Mouse (Mus musculus) midbrain, embryonic 15.5 days (tissue): ENCODE measurements around the gene Fbxo2. TPM values are rescaled to one million over a fixed set of nuclear protein-coding genes. Genes with fewer than 3 reads are reported as not detected.

ENCODE experiments used
- ATAC-seq: fragments of 200-750 bp; cut with Nextera tagmentation; replicated peaks from 2 replicates; pipeline ENCODE4 v1.8.0; 2017; ENCODE audit warnings: moderate TSS enrichment
- H3K27ac ChIP-seq: fragments of 300-500 bp; sonication (generic); 2 replicates; pipeline ENCODE4 v1.5.1; 2015; ENCODE audit warnings: mild to moderate bottlenecking, inconsistent platforms
- H3K27me3 ChIP-seq: fragments of 300-500 bp; sonication (generic); replicated peaks from 2 replicates; pipeline ENCODE4 v1.6.1; 2015; ENCODE audit warnings: inconsistent platforms
- H3K36me3 ChIP-seq: fragments of 300-500 bp; sonication (generic); replicated peaks from 2 replicates; pipeline ENCODE4 v1.6.1; 2015; ENCODE audit warnings: inconsistent platforms
- H3K4me1 ChIP-seq: fragments of 300-500 bp; sonication (generic); 2 replicates; pipeline ENCODE4 v1.6.1; 2015; ENCODE audit warnings: inconsistent platforms
- H3K4me2 ChIP-seq: fragments of 300-500 bp; sonication (generic); 2 replicates; pipeline ENCODE4 v1.6.1; 2015; ENCODE audit warnings: inconsistent platforms, mild to moderate bottlenecking, moderate library complexity
- H3K4me3 ChIP-seq: fragments of 300-500 bp; sonication (generic); 2 replicates; pipeline ENCODE4 v1.5.1; 2015; ENCODE audit warnings: mild to moderate bottlenecking, inconsistent platforms
- H3K9ac ChIP-seq: fragments of 300-500 bp; sonication (generic); 2 replicates; pipeline ENCODE4 v1.6.1; 2015; ENCODE audit warnings: mild to moderate bottlenecking, inconsistent platforms
- H3K9me3 ChIP-seq: fragments of 300-500 bp; sonication (generic); 2 replicates; pipeline ENCODE4 v1.6.1; 2016; ENCODE audit warnings: inconsistent platforms
- WGBS: fragments of 180-500 bp; shearing (Covaris S2); methylation state at CpG from one replicate; pipeline ENCODE4 v1.1.7; 2015; ENCODE audit warnings: mixed read lengths; 5-methylcytosine and 5-hydroxymethylcytosine counted together
- polyA plus RNA-seq: library from polyadenylated mRNA; unstranded; fragments of >200 nt; fragmentation: Nextera tagmentation; extraction: Ambion mirVana; gene quantifications from 2 replicates; pipeline ENCODE4 v1.2.1, GENCODE M21; 2015

The Fbxo2 gene
- polyA plus RNA-seq, 1 experiment from 2014 or later: 6.2 TPM

DNA sequence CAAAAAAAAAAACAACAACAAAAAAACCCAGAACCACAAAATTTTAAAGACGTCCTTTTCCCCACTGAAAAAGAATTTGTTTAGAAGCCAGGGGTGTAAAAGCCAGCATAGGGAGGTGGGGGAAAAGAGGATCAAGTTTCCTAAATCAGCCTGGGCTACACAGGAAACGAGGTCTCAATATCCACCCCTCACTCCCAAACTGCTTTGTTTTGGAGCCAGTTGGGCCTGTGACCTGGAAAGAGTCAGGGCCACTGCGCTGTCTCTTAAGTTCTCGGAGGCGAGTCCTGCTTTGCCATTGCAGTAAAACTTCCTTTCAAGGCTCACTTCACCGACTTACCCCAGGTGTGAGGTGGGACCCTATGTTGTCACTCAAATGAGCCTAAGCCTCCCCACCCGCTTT is 10.2 kb upstream of the Fbxo2 start:
- Histone ChIP-seq H3K36me3 (peaks cover 7% of the 10 kb centered on the region), H3K9me3 (no peaks in the 10 kb centered on the region), H3K4me3 (no peak overlapping the region), H3K4me1 (peaks cover 8% of the 10 kb centered on the region), H3K4me2 (no peak overlapping the region), H3K27me3 (no peaks in the 10 kb centered on the region), H3K9ac (no peak overlapping the region), H3K27ac (no peak overlapping the region)
- ATAC-seq: no peak
- WGBS: 61% methylated on average over 7 of the region's 7 CpGs

DNA sequence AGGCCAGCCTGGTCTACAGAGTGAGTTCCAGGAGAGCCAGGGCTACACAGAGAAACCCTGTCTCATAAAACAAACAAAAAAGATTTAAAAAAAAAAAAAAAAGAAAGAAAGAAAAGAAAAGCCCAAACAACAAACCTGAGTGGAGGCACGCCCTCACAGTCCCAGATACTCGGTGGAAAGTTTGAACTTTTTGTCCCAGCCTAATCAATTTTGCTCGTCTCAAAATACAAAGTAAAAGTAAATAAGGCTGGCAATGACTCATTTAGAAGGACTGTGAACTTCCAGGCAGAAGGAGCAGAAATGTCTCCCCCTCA is 9.5 kb upstream of the Fbxo2 start:
- WGBS: 50% methylated on average over 3 of the region's 3 CpGs
- Histone ChIP-seq H3K36me3 (peaks cover 11% of the 10 kb centered on the region), H3K4me1 (peaks cover 8% of the 10 kb centered on the region), H3K27ac (peak overlapping the region; percentile 90; the same call in 1 of the 2 replicates), H3K27me3 (no peaks in the 10 kb centered on the region), H3K9ac (no peak overlapping the region), H3K9me3 (no peaks in the 10 kb centered on the region), H3K4me3 (peak overlapping the region; percentile 51), H3K4me2 (peak overlapping the region; percentile 98)
- no peak for ATAC-seq

DNA sequence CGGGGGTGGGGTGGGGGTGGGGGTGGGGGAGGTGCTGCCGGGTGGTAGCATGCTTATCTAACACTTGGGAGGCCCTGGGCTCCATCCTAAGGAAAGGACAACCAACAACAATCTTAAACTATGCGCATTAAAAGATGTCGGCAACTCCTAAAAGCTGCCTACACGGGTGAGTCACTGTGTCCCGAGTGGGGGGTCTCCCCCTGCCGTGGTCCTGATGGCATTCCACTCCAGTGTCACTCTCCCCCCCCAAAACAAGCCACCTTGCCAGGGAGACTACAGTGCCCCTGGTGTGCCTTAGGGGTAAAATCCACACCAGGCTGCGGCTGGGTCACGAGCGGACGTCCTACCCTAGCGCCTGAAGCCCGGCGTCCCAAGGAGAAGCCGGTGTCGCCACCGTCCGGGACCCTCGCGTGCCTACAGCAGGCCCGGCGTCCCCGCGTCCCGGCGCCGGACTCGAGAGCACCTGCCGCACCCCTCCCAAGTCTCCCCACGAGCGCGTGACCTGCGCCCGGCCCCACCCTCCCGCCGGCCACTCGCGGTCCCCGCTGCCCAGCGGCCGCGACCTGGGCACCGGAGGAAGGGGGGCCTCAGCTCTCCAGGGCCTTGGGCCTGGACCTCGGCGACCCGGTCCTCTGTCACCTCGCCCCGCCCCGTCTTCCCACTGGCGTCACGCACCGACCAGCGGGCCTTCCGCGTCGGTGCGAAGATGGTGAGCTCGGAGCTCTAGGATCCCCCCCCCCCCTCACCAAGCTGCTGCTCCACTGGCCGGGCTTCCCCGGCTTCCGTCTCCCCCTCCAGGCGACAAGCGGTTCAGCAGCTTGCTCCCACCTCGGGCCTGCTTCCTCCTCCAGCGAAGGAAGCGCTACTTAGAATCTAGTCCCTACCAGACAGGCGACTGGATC is 8.9 kb upstream of the Fbxo2 start, which contains the start of gene Fbxo6:
Gene Fbxo6 (minus strand): TSS at position 874 of the 902 bp plus-strand sequence.
- peak within 1 kb of the TSS; percentile 77 for H3K9ac ChIP-seq
- H3K4me2 ChIP-seq: peak within 1 kb of the TSS; percentile 98
- H3K27ac ChIP-seq: peak within 1 kb of the TSS; percentile 90
- ATAC-seq: peak; percentile 89
- H3K4me1 ChIP-seq: peaks cover 8% of the 10 kb centered on the region
- no peaks in the 10 kb centered on the region for H3K9me3 ChIP-seq
- under 1% methylated on average over 65 of the region's 67 CpGs for WGBS
- peaks cover 17% of the 10 kb centered on the region for H3K36me3 ChIP-seq
- no peaks in the 10 kb centered on the region for H3K27me3 ChIP-seq
- peak within 1 kb of the TSS; percentile 51 for H3K4me3 ChIP-seq

DNA sequence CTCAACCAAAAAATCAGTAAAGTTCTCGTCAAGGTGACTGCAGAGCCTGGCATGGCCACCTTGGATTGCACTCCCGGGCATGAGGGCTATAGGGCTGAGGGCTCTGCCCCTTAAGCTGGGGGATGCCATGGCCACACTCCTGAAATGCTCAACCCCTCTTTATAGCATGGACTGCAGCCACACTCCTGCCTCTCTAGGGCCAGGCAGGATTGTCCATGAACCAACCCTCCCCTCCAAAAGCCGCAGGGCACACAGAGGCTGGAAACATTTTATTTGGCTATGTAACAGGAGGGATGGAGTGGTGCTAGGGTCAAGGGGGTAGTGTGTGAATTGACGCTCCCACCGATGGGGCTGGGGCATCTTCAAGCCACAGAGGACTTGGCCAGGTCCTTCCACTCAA is 7.9 kb upstream of the Fbxo2 start:
- Histone ChIP-seq H3K4me2 (no peak overlapping the region), H3K36me3 (peaks cover 16% of the 10 kb centered on the region), H3K27me3 (no peaks in the 10 kb centered on the region), H3K4me1 (peaks cover 17% of the 10 kb centered on the region), H3K4me3 (no peak overlapping the region), H3K9ac (no peak overlapping the region; the same call in 1 of the 2 replicates), H3K27ac (peak overlapping the region; percentile 90), H3K9me3 (no peaks in the 10 kb centered on the region)
- 80% methylated on average over 5 of the region's 5 CpGs for WGBS
- 0 out of 2 replicates have a peak, but pooled peaks have one; percentile 14 for ATAC-seq

DNA sequence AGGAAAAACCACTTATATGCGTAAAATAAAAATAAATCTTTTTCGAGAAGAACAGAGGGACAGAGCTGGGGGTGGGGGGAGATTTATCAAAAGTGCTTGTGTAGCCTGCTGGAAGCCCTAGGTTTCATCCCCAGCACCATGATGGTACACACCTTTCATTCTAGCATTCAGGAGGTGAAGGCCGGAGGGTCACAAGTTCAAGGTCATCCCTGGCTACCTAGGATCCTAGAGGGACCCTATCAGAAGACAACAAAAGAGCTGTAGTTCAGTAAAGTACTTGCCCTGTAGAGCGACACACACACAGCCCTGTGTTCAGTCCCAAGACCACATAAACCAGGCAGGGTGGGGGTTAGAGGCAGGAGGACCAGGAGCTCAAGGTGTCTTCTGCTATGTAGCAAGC is 6.4 kb upstream of the Fbxo2 start:
- H3K27ac ChIP-seq: no peak overlapping the region
- ATAC-seq: no peak
- H3K9me3 ChIP-seq: no peaks in the 10 kb centered on the region
- peaks cover 16% of the 10 kb centered on the region for H3K36me3 ChIP-seq
- H3K4me1 ChIP-seq: peaks cover 29% of the 10 kb centered on the region
- H3K9ac ChIP-seq: no peak overlapping the region
- no peak overlapping the region for H3K4me3 ChIP-seq
- H3K4me2 ChIP-seq: no peak overlapping the region
- 95% methylated on average over 4 of the region's 4 CpGs for WGBS
- no peaks in the 10 kb centered on the region for H3K27me3 ChIP-seq

DNA sequence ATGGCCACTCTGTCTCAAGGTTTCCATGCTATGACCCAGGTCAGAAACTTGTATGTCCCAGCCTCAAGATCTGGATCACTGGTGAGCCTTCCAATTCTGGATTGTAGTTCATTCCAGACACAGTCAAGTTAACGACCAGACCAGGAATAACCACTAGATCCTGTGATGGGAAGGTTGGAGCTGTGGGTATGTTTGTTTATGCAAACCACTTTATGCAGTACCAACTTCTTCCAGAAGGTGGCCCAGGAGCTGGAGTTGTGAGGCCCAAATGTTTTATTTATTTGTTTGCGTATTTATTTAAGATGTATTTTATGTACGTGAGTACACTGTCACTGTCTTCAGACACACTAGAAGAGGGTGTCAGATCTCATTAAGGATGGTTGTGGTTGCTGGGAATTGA is 5.4 kb upstream of the Fbxo2 start:
- 47% methylated on average over 3 of the region's 3 CpGs for WGBS
- Histone ChIP-seq H3K36me3 (peaks cover 16% of the 10 kb centered on the region), H3K4me1 (peaks cover 29% of the 10 kb centered on the region), H3K27me3 (no peaks in the 10 kb centered on the region), H3K4me2 (no peak overlapping the region), H3K27ac (no peak overlapping the region), H3K9me3 (no peaks in the 10 kb centered on the region), H3K4me3 (no peak overlapping the region), H3K9ac (no peak overlapping the region)
- no peak for ATAC-seq

DNA sequence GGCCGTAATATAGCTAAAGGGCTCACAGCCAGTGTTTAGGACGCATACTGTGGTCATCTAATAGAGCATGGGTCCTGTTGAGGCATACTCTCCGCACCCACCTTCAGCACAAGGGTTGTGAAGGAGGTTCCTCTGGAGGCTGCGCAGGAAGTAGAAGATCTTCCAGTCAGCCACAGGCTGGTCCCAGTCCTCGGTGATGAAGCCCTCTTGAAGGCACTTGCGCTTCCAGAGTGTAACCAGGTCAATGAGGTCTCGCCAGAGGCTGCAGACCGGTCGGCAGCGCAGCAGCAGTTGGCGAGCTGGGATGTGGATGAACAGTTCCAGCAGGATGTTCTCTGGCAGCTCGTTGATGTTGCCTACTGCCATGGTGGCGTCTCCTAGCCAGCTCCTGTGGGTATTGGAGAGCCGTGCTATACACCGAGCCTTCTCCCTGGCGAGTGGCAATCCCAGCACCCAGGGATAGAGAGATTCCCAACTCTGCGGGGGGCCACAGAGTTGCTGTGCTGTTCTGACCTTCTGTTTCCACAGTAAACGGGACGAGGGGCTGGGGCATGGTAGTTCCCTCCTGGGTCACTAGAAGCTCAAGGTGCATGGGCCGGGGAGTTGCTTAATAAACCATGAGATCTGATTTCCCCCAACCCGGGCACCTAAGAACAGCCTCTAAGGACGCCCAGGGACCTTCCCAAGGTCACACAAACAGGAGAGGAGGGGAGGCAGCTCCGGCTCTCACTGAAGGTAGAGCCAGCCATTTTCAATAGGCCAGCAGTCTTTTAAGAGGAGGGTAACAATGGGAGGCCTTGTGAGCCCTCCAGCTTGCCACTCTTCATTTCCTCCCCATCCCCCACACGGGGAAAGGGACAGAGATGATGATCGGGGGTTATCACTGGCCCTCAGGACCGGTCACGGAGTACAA is 1.7 kb upstream of the Fbxo2 start:
- Histone ChIP-seq H3K36me3 (peaks cover 16% of the 10 kb centered on the region), H3K27ac (peak overlapping the region; percentile 90), H3K4me1 (peaks cover 31% of the 10 kb centered on the region), H3K27me3 (peaks cover 25% of the 10 kb centered on the region), H3K9me3 (no peaks in the 10 kb centered on the region), H3K9ac (peak overlapping the region; percentile 84), H3K4me2 (peak overlapping the region; percentile 94), H3K4me3 (peak overlapping the region; percentile 79)
- ATAC-seq: peak; percentile 5; the same call in 1 of the 2 replicates
- 22% methylated on average over 27 of the region's 27 CpGs for WGBS

DNA sequence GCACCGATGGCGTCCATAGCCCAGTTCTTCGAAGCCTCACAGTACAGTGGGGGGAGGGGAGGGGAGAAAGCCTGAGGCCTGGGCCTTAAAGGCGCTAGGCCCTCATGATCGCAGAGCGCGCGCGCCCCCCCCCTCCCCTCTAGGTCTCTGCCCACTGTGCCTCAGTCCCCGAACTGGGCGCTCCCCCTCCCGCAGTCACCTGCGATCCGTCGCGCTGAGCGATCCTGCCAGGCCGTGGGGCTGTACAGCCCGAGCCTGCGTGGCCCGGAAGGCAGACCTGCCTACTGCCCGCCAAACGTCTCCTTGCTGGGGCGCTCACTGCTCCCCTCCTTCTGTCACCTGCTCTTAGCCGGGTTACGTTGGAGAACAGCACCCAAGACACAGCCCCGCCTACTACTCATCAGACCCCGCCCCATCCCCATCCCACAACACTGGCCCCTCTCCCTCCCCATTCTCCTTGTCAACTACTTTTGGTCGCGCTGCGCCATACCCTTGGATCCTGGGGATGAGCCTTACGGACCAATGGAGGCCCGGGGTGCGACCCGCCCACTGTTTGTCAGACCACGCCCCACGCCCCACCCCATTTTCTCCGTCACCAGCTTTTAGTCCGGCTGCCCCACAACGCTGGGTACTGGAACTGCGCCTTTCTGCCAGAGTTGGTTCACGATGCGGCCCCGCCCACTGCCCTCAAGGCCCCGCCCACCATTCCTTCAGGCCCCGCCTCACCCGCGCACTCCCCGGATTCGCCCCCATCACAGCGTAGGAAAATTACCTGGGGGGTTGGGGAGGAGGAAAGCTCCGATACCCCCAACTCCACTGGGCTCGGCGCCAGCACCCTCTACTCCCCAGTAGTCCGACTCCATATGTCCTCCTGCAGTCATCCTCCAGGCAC is 631 bp upstream of the Fbxo2 start:
- H3K27ac ChIP-seq: peak overlapping the region; percentile 90
- ATAC-seq: peak; percentile 87
- peak overlapping the region; percentile 94 for H3K4me2 ChIP-seq
- H3K4me1 ChIP-seq: peaks cover 41% of the 10 kb centered on the region
- H3K9me3 ChIP-seq: no peaks in the 10 kb centered on the region
- WGBS: under 1% methylated on average over 50 of the region's 55 CpGs
- H3K9ac ChIP-seq: peak overlapping the region; percentile 84
- H3K27me3 ChIP-seq: peaks cover 35% of the 10 kb centered on the region
- H3K36me3 ChIP-seq: peaks cover 16% of the 10 kb centered on the region
- H3K4me3 ChIP-seq: peak overlapping the region; percentile 79

DNA sequence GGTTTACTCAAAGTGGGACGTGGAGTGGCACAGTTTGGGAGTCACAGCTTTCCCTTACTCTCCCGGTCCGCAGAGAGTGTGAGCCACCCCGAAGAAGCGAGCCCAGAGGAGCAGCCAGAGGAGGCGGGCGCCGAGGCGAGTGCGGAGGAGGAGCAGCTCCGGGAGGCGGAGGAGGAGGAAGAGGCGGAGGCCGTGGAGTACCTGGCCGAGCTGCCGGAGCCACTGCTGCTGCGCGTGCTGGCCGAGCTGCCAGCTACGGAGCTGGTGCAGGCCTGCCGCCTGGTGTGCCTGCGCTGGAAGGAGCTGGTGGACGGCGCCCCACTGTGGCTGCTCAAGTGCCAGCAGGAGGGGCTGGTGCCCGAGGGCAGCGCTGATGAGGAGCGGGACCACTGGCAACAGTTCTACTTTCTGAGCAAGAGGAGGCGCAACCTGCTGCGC is 3.6 kb downstream of the Fbxo2 start:
- no peaks in the 10 kb centered on the region for H3K9me3 ChIP-seq
- ATAC-seq: no peak
- peak overlapping the region; percentile 20; the same call in 1 of the 2 replicates for H3K9ac ChIP-seq
- peak overlapping the region; percentile 53 for H3K4me2 ChIP-seq
- peaks cover 39% of the 10 kb centered on the region for H3K4me1 ChIP-seq
- H3K36me3 ChIP-seq: no peaks in the 10 kb centered on the region
- no peak overlapping the region for H3K27ac ChIP-seq
- peak overlapping the region; percentile 29 for H3K4me3 ChIP-seq
- WGBS: under 1% methylated on average over 29 of the region's 29 CpGs
- peaks cover 59% of the 10 kb centered on the region for H3K27me3 ChIP-seq

DNA sequence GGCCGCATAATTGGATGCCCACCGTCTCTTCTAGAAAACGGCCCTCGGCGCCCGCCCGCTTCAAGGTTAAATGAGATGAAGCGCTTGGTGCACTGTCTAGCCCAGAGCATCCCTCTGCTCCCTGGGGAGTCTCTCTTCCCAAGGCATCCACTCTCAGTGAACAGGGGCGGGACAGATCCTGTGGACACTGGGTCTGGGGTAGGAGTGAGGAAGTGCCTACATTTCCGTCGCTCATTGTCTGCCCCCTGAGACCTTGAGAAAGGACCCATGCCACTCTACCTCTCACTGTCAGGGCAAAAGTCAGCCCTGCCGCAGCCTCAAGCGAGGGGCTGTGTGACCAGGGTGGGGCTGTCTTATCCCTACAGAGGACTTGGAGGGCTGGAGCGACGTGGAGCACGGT is 4.0 kb downstream of the Fbxo2 start:
- no peaks in the 10 kb centered on the region for H3K9me3 ChIP-seq
- H3K4me1 ChIP-seq: peaks cover 41% of the 10 kb centered on the region
- H3K36me3 ChIP-seq: no peaks in the 10 kb centered on the region
- H3K4me3 ChIP-seq: peak overlapping the region; percentile 29
- H3K4me2 ChIP-seq: peak overlapping the region; percentile 53
- no peak overlapping the region for H3K27ac ChIP-seq
- ATAC-seq: no peak
- no peak overlapping the region for H3K9ac ChIP-seq
- peaks cover 61% of the 10 kb centered on the region for H3K27me3 ChIP-seq
- WGBS: under 1% methylated on average over 16 of the region's 16 CpGs

DNA sequence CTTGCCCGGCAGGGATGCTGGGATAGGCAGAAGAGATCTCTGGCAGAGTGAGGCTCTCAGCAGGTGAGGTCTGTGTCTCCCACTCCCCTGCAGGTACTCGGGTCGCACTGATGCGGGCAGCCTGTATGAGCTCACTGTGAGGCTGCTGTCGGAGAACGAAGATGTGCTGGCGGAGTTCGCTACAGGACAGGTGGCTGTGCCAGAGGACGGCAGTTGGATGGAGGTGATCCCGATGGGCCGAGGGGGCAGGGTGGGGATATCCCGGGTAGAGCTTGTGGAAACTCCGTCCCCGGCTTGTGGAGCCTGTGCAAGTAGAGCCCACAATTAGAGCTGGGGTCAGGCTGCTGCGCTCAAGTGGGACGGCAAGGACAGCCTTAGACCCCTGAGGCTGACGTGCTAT is 5.1 kb downstream of the Fbxo2 start:
- H3K36me3 ChIP-seq: no peaks in the 10 kb centered on the region
- no peak overlapping the region for H3K9ac ChIP-seq
- 8% methylated on average over 17 of the region's 17 CpGs for WGBS
- no peak overlapping the region for H3K4me2 ChIP-seq
- ATAC-seq: no peak
- H3K4me1 ChIP-seq: peaks cover 39% of the 10 kb centered on the region
- H3K4me3 ChIP-seq: no peak overlapping the region
- H3K27ac ChIP-seq: no peak overlapping the region
- no peaks in the 10 kb centered on the region for H3K9me3 ChIP-seq
- peaks cover 70% of the 10 kb centered on the region for H3K27me3 ChIP-seq
